Mouse (Mus musculus): ENCODE results near the gene Kif21b. TPM values are rescaled to one million over a fixed set of nuclear protein-coding genes. Genes with fewer than 3 reads are reported as not detected.

Kif21b gene
- polyA plus RNA-seq, 1 experiment from 2014 or later = 2.5 TPM

GRCm38 (mm10) chr1:136117069-136117468 lies 14.1 kb upstream of the Kif21b start:
- 86% methylated on average over 9 of the region's 9 CpGs for WGBS
- no peaks in the 10 kb centered on the region for H3K27me3 ChIP-seq
- H3K9ac ChIP-seq = no peak overlapping the region
- no peak overlapping the region for H3K4me2 ChIP-seq
- H3K4me1 ChIP-seq = 0 out of 2 replicates have a peak, but pooled peaks cover 4% of the 10 kb centered on the region
- ATAC-seq (replicated peaks; ENCODE audit: low FRiP score) = no peak
- H3K4me3 ChIP-seq (replicated peaks) = no peak overlapping the region
- no peaks in the 10 kb centered on the region for H3K36me3 ChIP-seq
- H3K9me3 ChIP-seq (replicated peaks) = no peaks in the 10 kb centered on the region
- no peak overlapping the region for H3K27ac ChIP-seq

- H3K27ac ChIP-seq = no peak overlapping the region
- no peaks in the 10 kb centered on the region for H3K36me3 ChIP-seq
- ATAC-seq (replicated peaks; ENCODE audit: low FRiP score) = 0 out of 2 replicates have a peak, but pooled peaks have one; percentile 11
- WGBS = 32% methylated on average over 8 of the region's 8 CpGs
- H3K9ac ChIP-seq = no peak overlapping the region
- H3K4me3 ChIP-seq (replicated peaks) = no peak overlapping the region
- H3K4me1 ChIP-seq = 0 out of 2 replicates have a peak, but pooled peaks cover 4% of the 10 kb centered on the region
- no peaks in the 10 kb centered on the region for H3K9me3 ChIP-seq (replicated peaks)
- H3K27me3 ChIP-seq = no peaks in the 10 kb centered on the region
- no peak overlapping the region for H3K4me2 ChIP-seq
Measured at GRCm38 (mm10) chr1:136118875-136119274, 12.3 kb upstream of the Kif21b start.

GRCm38 (mm10) chr1:136119571-136120262 lies 11.5 kb upstream of the Kif21b start:
- Histone ChIP-seq H3K36me3 (no peaks in the 10 kb centered on the region), H3K4me3 (replicated peaks) (no peak overlapping the region), H3K4me1 (0 out of 2 replicates have a peak, but pooled peaks cover 4% of the 10 kb centered on the region), H3K9me3 (replicated peaks) (no peaks in the 10 kb centered on the region), H3K27ac (no peak overlapping the region), H3K27me3 (no peaks in the 10 kb centered on the region), H3K9ac (no peak overlapping the region), H3K4me2 (no peak overlapping the region)
- WGBS = 78% methylated on average over 7 of the region's 7 CpGs
- ATAC-seq (replicated peaks; ENCODE audit: low FRiP score) = no peak

GRCm38 (mm10) chr1:136120263-136120603 lies 11.0 kb upstream of the Kif21b start:
- no peak overlapping the region for H3K27ac ChIP-seq
- H3K27me3 ChIP-seq = no peaks in the 10 kb centered on the region
- no peak for ATAC-seq (replicated peaks; ENCODE audit: low FRiP score)
- H3K36me3 ChIP-seq = no peaks in the 10 kb centered on the region
- no peaks in the 10 kb centered on the region for H3K9me3 ChIP-seq (replicated peaks)
- H3K4me3 ChIP-seq (replicated peaks) = no peak overlapping the region
- H3K4me1 ChIP-seq = 0 out of 2 replicates have a peak, but pooled peaks cover 4% of the 10 kb centered on the region
- no peak overlapping the region for H3K9ac ChIP-seq
- 74% methylated on average over 1 of the region's 1 CpGs for WGBS
- H3K4me2 ChIP-seq = no peak overlapping the region

GRCm38 (mm10) chr1:136120785-136121184 lies 10.4 kb upstream of the Kif21b start:
- no peak for ATAC-seq (replicated peaks; ENCODE audit: low FRiP score)
- Histone ChIP-seq H3K9me3 (replicated peaks) (no peaks in the 10 kb centered on the region), H3K36me3 (no peaks in the 10 kb centered on the region), H3K4me2 (no peak overlapping the region), H3K4me1 (0 out of 2 replicates have a peak, but pooled peaks cover 4% of the 10 kb centered on the region), H3K9ac (no peak overlapping the region), H3K27me3 (no peaks in the 10 kb centered on the region), H3K27ac (no peak overlapping the region), H3K4me3 (replicated peaks) (no peak overlapping the region)
- WGBS = 51% methylated on average over 6 of the region's 6 CpGs

- Histone ChIP-seq H3K9me3 (replicated peaks) (no peaks in the 10 kb centered on the region), H3K9ac (no peak overlapping the region), H3K4me2 (no peak overlapping the region), H3K27me3 (no peaks in the 10 kb centered on the region), H3K36me3 (no peaks in the 10 kb centered on the region), H3K4me1 (peaks cover 12% of the 10 kb centered on the region; the same call in 1 of the 2 replicates), H3K4me3 (replicated peaks) (no peak overlapping the region), H3K27ac (no peak overlapping the region)
- ATAC-seq (replicated peaks; ENCODE audit: low FRiP score) = no peak
- 88% methylated on average over 8 of the region's 8 CpGs for WGBS
Measured at GRCm38 (mm10) chr1:136122030-136122429, 9.2 kb upstream of the Kif21b start.

GRCm38 (mm10) chr1:136126159-136126765 lies 4.9 kb upstream of the Kif21b start:
- ATAC-seq (replicated peaks; ENCODE audit: low FRiP score) = no peak
- Histone ChIP-seq H3K9ac (no peak overlapping the region), H3K4me2 (no peak overlapping the region), H3K9me3 (replicated peaks) (no peaks in the 10 kb centered on the region), H3K4me3 (replicated peaks) (no peak overlapping the region), H3K4me1 (peaks cover 45% of the 10 kb centered on the region), H3K36me3 (no peaks in the 10 kb centered on the region), H3K27me3 (no peaks in the 10 kb centered on the region), H3K27ac (no peak overlapping the region)
- WGBS = 71% methylated on average over 10 of the region's 10 CpGs

- Histone ChIP-seq H3K4me1 (peaks cover 50% of the 10 kb centered on the region), H3K36me3 (no peaks in the 10 kb centered on the region), H3K9me3 (replicated peaks) (no peaks in the 10 kb centered on the region), H3K9ac (no peak overlapping the region), H3K27me3 (no peaks in the 10 kb centered on the region), H3K4me3 (replicated peaks) (no peak overlapping the region), H3K4me2 (no peak overlapping the region), H3K27ac (no peak overlapping the region)
- 61% methylated on average over 10 of the region's 10 CpGs for WGBS
- no peak for ATAC-seq (replicated peaks; ENCODE audit: low FRiP score)
Measured at GRCm38 (mm10) chr1:136126895-136127294, 4.3 kb upstream of the Kif21b start.

GRCm38 (mm10) chr1:136127856-136128255 lies 3.3 kb upstream of the Kif21b start:
- no peak overlapping the region for H3K4me3 ChIP-seq (replicated peaks)
- no peak for ATAC-seq (replicated peaks; ENCODE audit: low FRiP score)
- H3K36me3 ChIP-seq = no peaks in the 10 kb centered on the region
- peaks cover 59% of the 10 kb centered on the region for H3K4me1 ChIP-seq
- H3K4me2 ChIP-seq = no peak overlapping the region
- no peaks in the 10 kb centered on the region for H3K9me3 ChIP-seq (replicated peaks)
- H3K27me3 ChIP-seq = peaks cover 8% of the 10 kb centered on the region
- 59% methylated on average over 3 of the region's 3 CpGs for WGBS
- peak overlapping the region; percentile 71 for H3K27ac ChIP-seq
- H3K9ac ChIP-seq = no peak overlapping the region

- H3K27me3 ChIP-seq = peaks cover 12% of the 10 kb centered on the region
- peaks cover 65% of the 10 kb centered on the region for H3K4me1 ChIP-seq
- WGBS = 24% methylated on average over 5 of the region's 5 CpGs
- no peaks in the 10 kb centered on the region for H3K9me3 ChIP-seq (replicated peaks)
- H3K4me2 ChIP-seq = no peak overlapping the region
- no peak overlapping the region for H3K9ac ChIP-seq
- H3K4me3 ChIP-seq (replicated peaks) = no peak overlapping the region
- peak overlapping the region; percentile 71 for H3K27ac ChIP-seq
- H3K36me3 ChIP-seq = no peaks in the 10 kb centered on the region
- ATAC-seq (replicated peaks; ENCODE audit: low FRiP score) = no peak
Measured at GRCm38 (mm10) chr1:136128416-136128815, 2.8 kb upstream of the Kif21b start.

GRCm38 (mm10) chr1:136128944-136129589 lies 2.1 kb upstream of the Kif21b start:
- no peak overlapping the region for H3K4me2 ChIP-seq
- H3K4me1 ChIP-seq = peaks cover 71% of the 10 kb centered on the region
- H3K9ac ChIP-seq = no peak overlapping the region
- H3K4me3 ChIP-seq (replicated peaks) = no peak overlapping the region
- WGBS = 34% methylated on average over 4 of the region's 4 CpGs
- peak overlapping the region; percentile 71 for H3K27ac ChIP-seq
- ATAC-seq (replicated peaks; ENCODE audit: low FRiP score) = no peak
- H3K36me3 ChIP-seq = no peaks in the 10 kb centered on the region
- peaks cover 12% of the 10 kb centered on the region for H3K27me3 ChIP-seq
- no peaks in the 10 kb centered on the region for H3K9me3 ChIP-seq (replicated peaks)

- Histone ChIP-seq H3K4me2 (no peak overlapping the region; the same call in 1 of the 2 replicates), H3K4me1 (peaks cover 82% of the 10 kb centered on the region), H3K27ac (no peak overlapping the region), H3K9ac (no peak overlapping the region), H3K36me3 (no peaks in the 10 kb centered on the region), H3K9me3 (replicated peaks) (no peaks in the 10 kb centered on the region), H3K27me3 (peaks cover 12% of the 10 kb centered on the region), H3K4me3 (replicated peaks) (no peak overlapping the region)
- ATAC-seq (replicated peaks; ENCODE audit: low FRiP score) = no peak
- WGBS = 66% methylated on average over 3 of the region's 3 CpGs
Measured at GRCm38 (mm10) chr1:136130107-136130506, 1.1 kb upstream of the Kif21b start.

Data from kidney, embryonic 15.5 days (tissue).